Mouse (Mus musculus) layer of hippocampus, adult 9-11 months (tissue): Measurements from ENCODE around the gene Gm4763.
"Not testable (repeated sequence)": the region's sequence is repeated elsewhere in the genome, so short reads cannot be mapped to it uniquely, and the experiment has no call there.

ENCODE experiments used
- DNase-seq: peaks from one replicate; pipeline ENCODE4 v3.0.0; 2022

Gm4763 gene

DNA sequence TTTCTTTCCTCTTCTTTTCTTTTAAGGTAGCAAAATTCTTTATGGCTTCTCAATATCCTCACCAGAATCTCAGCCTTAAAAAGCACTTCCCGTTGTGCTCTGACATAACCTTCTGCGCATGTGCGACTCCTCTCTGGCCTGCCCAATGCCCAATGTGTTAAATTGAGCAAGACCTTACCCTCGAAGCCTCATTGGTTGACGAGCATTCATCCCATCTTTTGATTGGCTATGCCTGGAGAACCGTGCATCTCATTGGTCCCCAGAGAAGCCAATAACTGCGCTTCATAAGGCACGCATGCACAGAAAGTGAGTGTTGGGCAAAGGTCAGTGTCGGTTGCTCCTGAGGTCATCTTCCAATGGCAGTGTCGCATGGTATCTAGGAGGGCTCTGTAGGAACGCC is at the start of gene Gm4763:
Gm4763 (minus strand) TSS at position 101 of the 400 bp plus-strand sequence.
- not testable (repeated sequence) for DNase-seq

DNA sequence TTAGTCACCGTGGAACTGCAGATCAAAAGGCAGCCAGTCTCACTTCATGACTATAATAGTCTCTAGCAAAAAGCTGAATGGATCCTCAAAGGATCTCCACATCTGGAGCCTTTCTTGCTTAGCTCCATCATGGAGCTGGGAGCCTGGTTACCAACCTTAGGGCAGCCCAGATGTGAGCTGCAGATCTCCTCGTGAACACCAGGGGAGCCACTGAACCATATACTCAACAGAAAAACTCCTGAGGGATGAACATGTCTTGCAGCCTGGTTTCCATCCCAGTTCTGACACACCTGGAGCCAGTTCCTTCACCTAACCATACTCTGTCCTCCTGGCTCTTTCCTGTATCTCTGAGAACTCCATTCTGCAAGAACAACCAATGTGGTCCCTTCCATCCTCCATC is 49.4 kb upstream of the Gm4763 start:
- DNase-seq: no peak

DNA sequence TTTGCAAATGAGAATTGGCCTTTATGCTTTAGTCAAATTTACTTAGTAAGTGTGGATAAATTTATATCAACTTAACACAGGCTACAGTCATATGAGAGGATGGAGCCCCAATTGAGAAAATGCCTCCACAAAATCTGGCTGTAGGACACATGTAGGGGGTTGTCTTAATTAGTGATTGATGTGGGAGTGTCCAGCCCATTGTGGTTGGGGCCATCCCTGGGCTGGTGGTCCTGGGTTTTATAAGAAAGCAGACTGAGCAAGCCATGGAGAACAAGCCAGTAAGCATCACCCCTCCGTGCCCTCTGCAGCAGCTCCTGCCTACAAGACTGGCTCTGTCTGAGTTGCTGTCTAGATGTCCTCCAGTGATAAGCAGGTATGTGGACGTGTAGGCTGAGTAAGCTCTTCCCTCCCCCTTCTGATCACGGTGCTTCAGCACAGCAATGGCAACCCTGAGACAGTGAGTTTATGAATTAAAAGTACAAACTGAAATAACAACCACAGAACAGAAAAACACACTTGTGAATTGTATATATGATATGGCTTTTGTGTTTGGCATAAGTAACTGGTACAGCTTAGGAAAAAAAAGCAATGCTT is 47.3 kb upstream of the Gm4763 start:
- no peak for DNase-seq

DNA sequence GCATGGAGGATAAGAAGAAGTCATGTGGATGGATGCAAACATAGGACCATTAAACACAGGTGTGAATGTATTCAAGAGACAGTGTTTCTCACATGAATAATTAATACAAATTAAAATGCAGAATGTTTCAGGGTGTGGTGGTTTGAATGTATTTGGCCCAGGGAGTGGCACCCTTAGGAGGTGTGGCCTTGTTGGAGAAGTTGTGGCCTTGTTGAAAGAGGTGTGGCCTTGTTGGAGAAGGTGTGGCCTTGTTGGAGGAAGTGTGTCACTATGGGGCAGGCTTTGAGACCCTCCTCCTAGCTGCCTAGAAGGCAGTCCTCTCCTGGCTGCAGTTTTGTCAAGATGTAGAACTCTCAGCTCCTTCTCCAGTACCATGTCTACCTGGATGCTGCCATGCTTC is 44.7 kb upstream of the Gm4763 start:
- DNase-seq: no peak

DNA sequence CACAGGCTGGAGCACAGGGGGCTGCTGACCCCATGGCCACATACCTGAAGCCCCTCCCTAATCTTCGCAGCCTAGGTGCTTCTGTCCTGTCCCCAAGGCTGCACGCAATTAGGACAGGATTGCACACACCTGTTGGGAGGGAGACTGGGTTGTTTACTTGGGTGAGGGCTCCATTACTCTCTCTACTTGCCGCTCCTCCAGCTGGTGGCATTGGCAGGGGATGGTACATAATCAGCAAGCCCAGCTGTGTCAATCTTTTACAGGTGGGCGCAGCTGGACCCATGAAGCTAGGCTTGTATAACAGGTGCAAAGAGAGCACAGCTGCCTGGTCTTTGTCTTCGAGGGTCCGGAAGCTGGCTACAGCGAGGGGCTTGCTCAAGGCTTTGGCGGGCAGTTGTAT is 35.9 kb upstream of the Gm4763 start:
- no peak for DNase-seq

DNA sequence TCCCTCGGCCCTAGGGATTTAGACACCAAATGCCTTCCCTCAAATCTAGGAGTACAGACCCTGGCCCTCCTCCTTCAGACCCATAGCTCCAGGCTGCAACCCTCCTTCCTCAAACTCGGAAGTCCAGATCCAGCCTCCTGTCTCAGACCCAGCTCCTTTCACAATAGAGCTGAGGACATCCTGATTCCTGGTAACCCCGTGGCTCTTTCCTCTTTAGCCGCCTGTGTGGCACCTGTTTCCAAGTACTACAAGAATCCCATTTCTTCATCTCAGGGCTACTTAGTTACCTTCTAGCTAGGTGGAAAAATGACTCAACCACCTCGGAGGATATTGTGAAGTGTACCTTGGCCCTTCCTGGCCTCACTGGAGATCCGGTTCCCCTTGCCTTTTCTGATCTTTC is 34.5 kb upstream of the Gm4763 start:
- DNase-seq: no peak

DNA sequence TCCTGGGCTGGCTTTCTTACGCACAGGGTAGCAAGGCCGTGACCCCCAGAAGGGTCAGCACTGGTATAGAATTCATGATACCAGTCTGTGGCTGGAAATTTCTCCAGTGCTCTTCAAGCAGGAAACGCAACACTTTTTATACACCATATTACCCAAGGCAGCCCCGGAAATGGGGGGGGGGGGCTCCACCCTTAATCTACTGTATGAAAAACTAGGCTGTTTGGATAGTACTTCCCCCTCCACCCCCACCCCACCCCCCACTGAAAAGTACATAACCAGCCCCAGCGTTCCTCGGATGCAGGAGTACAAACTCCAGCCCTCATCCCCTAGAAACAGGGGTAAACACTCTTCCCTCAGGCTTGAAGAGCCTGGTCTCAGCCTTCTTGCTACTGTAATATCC is 33.5 kb upstream of the Gm4763 start, which contains the start of gene Cd177:
Cd177 (minus strand) TSS at position 101 of the 400 bp plus-strand sequence.
- DNase-seq: no peak

DNA sequence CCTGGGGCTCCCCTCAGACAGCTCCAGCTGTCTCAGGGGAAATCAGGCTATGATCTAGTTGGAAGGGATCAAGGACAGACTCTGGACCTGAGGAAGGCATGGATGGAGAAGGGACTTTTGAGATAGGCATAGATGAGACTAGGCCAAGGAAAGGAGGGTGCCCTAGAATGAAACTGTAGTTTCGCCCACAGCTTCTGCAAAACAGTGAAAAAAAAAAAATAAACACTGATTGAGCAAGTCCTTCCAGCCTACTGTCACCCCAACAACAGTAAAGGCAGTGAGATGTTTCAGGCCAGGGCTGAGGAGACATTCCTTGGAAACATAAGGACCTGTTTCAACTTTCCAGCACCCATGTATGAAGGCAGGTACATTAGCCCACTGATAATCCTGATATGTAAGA is 31.8 kb upstream of the Gm4763 start:
- no peak for DNase-seq

DNA sequence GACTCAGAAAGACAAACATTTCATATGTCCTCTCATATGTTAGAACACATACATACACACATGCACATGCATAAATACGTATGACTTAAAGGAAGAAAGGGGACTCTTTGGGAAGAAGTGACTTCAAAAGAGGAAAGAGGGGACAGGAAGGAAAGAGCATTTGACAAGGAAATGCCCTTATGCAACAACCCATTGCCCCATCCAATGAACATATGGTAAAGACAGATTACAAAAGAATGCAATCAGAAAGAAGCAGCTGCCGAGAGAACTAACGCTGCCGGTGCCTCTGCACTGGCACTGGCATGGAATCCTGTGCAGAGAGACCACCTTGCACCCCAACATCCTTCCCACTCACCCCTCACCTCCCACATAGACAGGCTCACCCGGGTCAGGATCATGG is 26.8 kb upstream of the Gm4763 start:
- no peak for DNase-seq

DNA sequence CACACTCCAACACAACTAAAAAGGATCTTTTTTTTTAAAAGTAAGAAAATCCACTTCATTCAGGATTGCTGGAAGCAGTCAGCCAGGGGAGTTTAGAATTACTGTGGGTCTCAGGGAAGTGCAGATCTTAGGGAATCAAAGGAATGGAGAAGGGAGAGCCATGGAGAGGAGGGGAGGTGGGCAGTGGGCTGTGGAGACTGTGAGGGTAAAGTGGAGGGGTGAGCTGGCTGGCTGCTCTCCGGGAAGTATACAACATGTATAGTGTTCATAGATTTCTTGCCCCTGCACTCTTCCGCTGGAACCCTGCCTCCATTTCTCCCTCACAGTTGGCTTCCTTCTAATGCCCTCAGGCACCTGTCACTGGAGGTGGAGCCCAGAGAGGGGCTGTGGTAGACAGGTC is 24.9 kb upstream of the Gm4763 start:
- DNase-seq: no peak

DNA sequence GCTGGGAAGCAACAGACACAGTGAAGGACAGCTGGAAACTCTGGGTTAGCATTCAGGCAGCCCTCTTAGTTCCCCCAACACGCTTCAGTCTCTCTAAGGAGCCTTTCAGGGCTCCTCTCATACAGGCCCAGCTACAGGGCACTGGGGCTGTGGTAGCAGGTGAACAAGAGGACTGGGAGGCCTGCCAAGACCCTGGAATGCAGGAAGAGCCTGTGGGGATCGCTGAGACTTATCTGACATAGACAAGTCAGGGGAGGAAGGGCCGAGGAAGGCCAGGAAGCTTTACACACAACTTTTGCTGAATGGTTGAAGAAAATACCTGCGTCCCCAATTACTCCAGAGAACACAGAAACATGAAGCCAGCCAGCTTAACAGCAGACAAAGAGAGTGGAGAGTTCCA is 24.0 kb upstream of the Gm4763 start:
- DNase-seq: no peak

DNA sequence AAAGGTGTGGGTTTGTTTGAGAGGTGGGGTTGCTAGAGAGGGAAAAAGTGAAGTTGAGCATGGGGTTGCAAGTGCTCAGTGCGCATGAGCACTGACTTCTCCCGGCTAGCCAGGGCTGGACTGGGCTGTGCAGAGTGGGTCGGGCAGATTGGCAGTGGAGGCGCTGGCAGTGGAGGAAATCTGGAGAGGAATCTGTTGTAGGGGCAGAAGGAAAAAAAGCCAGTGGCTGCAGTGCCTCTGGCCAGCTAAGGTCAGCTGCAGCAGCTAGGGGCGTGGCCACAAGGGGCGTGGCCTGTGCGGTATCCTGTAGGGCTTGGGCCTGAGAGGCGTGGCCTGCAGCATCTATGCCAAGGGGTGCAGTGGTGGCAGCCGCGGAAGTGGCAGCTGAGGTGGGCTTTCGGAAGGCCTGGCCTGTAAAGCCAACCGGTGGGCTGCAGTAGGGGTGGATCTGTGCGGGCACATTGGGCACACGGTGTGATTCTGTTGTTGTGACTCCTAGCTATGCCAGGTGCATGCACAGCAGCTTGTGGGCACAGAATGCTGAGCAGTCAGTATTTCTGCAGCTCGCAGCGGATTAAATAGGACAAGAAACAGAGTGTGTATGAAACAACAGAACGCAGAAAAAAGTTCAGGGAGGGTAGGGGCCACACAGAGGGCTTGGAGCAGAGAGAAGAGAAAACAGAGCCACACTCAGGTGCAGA is 9.4 kb upstream of the Gm4763 start:
- DNase-seq: no peak

DNA sequence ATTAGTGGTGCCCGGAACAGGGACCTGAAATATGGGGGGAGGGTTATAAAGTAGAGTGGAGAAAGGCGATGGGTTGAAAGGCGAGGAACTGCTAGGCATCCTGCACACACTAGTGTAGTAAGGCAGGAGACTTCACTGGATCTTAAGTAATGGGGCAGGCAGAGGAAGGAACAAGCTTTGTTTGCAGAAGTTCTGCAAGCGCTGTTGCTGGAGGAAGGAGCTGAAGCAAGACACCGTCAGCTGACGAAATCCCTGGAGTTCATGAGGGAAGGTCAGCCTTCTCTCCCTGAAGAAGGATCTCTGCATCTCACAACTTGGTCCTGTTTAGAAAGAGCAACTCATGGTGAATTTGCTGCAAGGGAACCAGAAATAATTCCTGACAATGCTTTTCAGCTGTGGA is 11.7 kb downstream of the Gm4763 start:
- DNase-seq: no peak

DNA sequence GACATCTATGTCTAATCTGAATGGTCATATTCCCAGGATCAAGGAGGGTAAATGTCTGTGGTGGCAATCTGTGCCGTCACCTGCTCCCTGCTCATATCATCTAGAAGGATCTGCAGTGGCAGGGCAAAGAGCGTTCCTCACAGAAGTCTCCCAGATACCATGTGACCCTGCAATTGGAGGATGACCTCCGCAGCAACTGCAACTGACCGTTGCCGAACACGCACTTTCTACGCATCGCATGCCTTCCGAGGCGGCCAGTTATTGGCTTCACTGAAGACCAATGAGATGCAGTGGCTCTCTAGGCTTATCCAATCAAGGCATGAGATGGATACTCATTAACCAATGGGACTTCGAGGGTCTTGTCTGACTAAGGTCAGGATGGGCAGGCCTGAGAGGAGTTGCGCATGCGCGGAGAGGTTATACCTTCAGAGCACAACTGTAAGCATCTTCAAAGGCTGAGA is 17.8 kb downstream of the Gm4763 start, which contains the start of gene BC049730:
BC049730 (plus strand) TSS at position 411 of the 461 bp plus-strand sequence.
- DNase-seq: no peak

DNA sequence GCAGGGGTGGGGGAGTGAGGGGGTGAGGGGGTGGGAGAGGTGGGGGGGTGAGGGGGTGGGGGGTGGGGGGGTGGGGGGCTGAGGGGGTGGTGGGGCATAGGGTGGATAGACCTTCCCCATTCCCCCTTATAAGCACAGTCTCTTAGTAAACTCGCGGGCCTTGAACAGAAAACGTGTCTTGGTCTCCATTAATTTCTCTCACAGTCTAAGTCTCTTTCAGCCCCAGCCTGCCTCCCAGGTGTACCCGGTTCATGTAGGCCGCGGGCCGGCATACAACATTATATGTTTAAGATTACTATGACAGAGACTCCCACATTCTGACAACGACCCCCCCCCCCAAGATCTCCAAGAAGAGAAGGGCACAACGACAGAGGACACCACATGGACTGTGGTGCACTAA is 23.9 kb downstream of the Gm4763 start:
- DNase-seq: not testable (repeated sequence)

DNA sequence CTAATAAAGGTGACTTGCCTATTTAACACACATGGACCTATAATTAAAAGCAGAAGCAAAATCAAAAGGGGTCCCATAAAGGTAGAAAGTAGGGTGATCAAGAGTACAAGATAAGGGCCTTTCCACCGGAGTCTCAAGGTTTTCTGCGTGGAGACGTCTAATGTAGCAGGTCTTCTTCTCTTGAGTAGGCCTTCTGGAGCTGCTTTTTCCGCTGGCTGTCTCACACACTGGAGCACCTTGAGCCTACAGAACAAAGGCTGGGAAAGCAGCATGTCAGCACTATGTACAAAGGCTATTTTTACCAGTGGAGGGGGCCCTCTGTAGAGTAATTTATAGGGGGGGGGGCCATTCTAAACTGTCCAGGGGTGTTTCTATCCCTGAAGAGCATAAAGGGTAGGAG is 28.8 kb downstream of the Gm4763 start:
- DNase-seq: not testable (repeated sequence)

DNA sequence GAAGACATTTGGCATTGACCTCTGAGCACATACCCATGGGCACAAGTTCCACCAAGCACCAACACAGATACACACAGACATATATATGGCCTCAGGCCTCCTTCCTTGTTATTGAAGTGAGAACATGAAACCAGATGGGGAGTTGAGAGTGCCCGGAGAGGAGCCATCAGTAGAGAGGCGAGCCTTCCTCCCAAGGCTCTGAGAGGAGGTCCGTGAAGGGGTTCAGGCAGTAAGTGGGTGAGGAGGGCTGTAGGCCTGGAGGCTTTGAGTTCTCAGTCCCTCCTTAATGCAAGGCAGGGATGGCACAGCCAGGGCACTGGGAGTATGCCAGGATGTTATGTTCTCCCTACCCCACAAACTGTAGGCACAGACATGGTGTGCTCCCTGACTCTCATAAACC is 34.0 kb downstream of the Gm4763 start:
- not testable (repeated sequence) for DNase-seq

DNA sequence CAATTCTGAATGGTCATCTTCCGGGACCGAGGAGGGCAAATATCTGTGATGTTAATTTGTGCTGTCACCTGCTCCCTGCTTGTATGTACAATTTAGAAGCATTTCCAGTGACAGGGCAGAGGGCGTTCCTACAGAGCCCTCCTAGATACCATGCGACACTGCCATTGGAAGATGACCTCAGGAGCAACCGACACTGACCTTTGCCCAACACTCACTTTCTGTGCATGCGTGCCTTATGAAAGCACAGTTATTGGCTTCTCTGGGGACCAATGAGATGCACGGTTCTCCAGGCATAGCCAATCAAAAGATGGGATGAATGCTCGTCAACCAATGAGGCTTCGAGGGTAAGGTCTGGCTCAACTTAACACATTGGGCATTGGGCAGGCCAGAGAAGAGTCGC is 39.2 kb downstream of the Gm4763 start:
- DNase-seq: not testable (repeated sequence)

DNA sequence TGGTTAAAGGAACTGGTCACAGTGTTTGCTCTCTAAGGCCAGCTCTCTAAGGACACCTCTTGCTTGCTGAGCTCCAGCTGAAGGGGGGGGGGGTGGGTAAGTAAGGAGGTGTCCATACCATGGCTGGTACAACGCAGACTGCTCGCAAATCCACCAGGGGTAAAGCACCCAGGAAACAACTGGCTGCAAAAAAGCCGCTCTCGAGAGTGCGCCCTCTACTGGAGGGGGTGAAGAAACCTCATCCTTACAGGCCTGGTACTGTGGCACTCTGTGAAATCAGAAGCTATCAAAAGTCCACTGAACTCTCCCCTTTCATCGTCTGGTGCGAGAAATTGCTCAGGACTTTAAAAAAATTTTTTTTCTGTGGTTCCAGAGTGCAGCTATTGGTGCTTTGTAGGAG is 42.6 kb downstream of the Gm4763 start:
- DNase-seq: not testable (repeated sequence)

DNA sequence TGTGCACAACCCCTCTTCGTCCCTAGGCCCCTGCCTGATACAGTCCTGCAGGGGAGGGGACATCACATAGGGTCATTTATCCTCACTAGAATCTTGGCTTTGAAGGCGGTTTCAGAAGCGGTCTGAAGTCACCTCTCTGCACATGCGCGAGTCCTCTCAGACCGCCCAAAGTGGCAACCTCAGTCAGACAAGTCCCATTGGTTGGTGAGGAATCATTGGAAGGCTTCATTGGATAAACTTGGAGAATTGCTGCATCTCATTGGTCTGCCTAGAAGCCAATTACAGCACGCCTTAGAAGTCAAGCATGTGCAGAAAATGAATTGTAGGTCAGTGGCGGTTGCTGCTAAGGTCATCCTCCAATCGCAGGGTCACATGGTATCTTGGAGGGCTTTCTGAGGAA is 50.1 kb downstream of the Gm4763 start, which contains the start of gene Tex101:
Tex101 (minus strand) TSS at position 101 of the 400 bp plus-strand sequence.
- no peak for DNase-seq

DNA sequence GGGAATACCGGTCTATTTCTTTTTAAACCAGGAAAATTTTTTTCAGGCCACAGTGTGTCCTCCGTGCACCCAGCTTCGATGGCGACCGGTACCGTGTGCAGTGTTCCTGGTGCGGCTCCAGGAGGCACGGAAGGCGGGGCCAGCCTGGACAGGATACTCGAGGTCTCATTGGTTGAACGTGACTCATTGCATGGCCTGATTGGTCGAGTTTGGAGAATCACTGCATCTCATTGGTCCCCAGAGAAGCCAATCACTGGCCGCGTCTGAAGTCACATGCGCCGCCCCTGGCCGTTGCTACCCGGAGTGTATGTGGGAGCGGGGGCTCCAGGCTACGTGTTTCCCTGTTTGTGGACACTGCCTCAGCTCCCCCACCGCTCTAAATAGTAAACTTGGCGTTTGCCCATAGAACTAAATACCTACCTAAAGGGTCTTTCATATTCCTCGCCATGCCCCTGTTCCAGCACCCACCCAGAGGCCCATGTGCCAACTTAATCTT is 54.7 kb downstream of the Gm4763 start:
- DNase-seq: no peak
